Mouse (Mus musculus) cerebellum, adult 8-10 months (tissue): ENCODE data around the gene Pex19.
A peak's percentile ranks its signal among the peaks of the same experiment; 100 is the strongest.

ENCODE experiments used
- DNase-seq: peaks from one replicate; pipeline ENCODE4 v3.0.0; 2022

Pex19 gene

DNA sequence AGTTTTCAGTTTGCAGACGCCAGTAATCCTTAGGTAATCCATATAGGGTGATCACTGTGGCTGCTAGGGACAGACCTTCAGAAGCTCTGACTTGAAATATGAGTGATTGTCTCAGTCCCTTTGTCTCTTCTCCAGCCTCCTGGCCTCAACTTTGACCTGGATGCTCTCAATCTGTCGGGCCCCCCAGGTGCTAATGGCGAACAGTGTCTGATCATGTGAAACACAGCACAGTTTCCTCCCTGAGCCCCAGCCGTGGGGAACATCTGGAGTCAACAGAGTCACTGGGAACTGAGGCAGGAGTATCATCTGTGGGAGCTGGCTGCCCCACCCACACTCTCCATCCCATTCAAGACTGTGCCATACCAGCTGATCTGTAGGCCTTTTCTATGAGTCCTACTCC lies 7.5 kb downstream of the Pex19 start:
- DNase-seq, result no peak

DNA sequence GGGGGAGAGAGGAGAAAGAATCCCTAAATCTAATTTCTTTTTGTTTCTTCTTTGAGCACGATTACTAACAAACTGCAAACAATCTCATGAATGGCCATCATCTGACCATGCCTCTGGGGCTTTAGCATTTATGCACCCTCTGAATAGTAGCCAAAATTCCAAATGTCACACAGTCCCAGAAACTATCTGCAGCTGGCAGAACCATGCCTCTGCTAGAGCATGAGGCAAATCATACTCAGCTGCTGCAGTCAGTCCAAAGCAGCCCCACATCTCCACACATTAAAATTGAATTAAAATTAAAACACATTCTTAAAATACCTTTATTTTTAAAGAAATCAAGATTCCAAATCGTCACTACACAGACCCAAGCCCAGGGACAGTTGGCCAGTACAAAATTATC lies 13.6 kb downstream of the Pex19 start:
- no peak for DNase-seq

- DNase-seq, result no peak
These were observed 14.3 kb downstream of the Pex19 start for GRCm38 (mm10) chr1:172140825-172141224.

GRCm38 (mm10) chr1:172141529-172141928 lies 15.0 kb downstream of the Pex19 start:
- no peak for DNase-seq

- DNase-seq, result peak; percentile 49
These were observed 17.0 kb downstream of the Pex19 start for GRCm38 (mm10) chr1:172143570-172143969.

DNA sequence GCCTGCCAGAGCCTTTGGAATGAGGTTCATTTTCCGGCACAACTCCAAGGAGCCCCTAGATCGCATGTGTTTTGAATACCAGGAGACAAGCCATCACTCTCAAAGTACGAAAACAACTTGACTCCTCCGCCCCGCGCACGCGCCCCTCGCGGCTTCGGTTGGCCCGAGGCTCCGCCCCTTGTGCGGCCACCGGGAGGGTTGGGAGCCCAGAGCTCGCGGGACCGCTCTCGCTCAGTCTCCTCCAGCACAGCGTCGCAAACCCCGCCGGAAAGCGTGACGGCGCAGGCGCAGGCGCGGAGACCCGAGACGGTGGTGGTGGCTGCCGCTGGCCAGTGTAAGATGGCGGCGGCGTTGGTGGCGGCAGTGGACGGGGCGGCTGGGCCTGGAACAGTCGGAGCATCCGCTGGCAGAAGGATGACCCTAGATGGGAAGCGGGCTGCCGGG lies 21.3 kb downstream of the Pex19 start, which contains the start of gene Dcaf8:
Gene Dcaf8, plus strand, starts transcription at position 250 of the 444 bp plus-strand sequence.
- DNase-seq, result peak; percentile 95

GRCm38 (mm10) chr1:172148279-172148954 lies 21.9 kb downstream of the Pex19 start:
- DNase-seq, result no peak

GRCm38 (mm10) chr1:172148955-172149815 lies 22.6 kb downstream of the Pex19 start:
- DNase-seq, result no peak

GRCm38 (mm10) chr1:172154536-172154935 lies 28.0 kb downstream of the Pex19 start:
- no peak for DNase-seq

DNA sequence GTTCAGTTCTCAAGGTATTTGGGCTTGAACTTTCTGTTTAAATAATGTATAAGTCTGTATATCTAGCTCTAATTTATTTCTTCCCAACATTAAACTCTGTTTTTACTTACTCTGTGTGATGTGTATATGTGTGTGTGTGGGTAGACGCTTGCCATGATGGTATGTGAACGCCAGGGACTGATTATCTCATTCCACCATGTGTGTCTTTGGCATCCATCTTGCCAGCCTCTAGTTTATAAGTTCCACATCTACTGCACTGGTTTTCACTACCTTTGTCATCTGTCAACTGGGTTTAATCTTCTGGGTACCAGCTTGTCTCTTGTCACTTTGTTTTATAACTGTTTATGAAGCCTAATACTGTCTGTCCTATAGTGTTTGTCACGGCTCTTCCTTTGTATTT lies 29.0 kb downstream of the Pex19 start:
- no peak for DNase-seq

DNA sequence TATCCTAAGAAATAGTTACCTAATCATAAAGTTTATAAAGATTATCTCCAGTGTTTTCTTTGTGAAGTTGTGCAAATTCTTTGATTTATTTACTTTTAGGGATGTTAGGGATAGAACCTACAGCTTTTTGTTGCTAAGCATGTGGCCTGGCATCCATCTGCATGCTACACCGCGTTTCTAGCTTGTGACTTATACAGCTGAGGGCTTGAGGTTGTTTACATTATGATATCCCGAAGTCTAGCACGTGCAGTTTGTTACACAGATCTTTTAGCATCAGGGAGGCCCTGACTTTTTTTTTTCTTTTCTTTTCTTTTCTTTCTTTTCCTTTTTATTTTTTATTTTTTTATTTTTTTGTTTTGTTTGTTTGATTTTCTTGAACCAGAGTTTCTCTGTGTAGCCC lies 33.4 kb downstream of the Pex19 start:
- no peak for DNase-seq

DNA sequence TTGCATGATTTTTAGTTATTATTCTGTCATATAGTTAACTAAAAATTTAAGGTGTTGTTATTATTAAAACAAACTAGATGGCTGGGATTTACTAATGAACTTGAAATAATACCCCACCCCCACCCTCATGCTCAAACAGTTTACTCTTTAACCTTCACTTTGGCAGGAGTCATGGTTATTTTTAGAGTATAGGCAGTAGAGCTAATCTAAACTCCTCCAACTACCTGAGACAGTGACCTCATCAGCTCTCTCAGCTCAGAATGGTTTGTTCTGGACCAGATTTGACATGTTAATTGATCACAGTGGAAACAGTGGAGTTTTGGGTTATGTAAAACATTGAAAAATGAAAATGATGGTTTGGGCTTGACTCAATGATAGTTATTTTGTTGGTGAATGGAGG lies 34.0 kb downstream of the Pex19 start:
- DNase-seq, result no peak

- DNase-seq, result peak; percentile 53
These were observed 35.5 kb downstream of the Pex19 start for GRCm38 (mm10) chr1:172162009-172162408.

DNA sequence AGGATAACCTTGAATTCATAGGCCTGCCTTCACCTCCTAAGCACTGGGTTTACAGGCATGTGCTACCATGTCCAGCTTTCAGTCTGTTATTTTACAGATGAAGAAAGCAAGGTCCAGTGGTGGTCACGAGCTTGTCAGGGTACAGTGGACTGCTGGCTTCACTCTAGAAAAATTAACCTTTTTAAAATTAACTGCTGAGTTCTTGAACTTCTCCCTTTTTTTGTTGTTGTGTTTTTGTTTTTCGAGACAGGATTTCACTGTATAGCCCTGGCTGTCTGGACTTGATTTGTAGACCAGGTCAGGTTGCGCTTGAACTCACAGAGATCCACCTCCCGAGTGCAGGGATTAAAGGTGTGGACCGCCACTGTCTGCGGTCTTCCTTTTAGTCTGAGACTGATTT lies 36.4 kb downstream of the Pex19 start:
- no peak for DNase-seq

GRCm38 (mm10) chr1:172167911-172168310 lies 41.4 kb downstream of the Pex19 start:
- DNase-seq, result no peak

- no peak for DNase-seq
These were observed 43.3 kb downstream of the Pex19 start for GRCm38 (mm10) chr1:172169809-172170208.

DNA sequence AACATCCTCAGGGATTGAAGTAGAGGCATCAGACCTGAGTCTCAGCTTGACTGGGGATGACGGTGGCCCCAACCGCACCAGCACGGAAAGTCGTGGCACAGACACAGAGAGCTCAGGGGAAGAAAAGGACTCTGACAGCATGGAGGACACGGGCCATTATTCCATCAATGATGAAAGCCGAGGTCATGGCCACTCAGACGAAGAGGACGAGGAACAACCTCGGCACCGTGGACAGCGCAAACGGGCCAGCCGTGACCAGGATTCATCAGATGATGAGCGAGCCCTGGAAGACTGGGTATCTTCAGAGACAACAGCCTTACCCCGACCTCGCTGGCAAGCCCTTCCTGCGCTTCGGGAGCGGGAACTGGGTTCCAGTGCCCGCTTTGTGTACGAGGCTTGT lies 45.8 kb downstream of the Pex19 start:
- no peak for DNase-seq

GRCm38 (mm10) chr1:172173181-172173580 lies 46.6 kb downstream of the Pex19 start:
- no peak for DNase-seq

DNA sequence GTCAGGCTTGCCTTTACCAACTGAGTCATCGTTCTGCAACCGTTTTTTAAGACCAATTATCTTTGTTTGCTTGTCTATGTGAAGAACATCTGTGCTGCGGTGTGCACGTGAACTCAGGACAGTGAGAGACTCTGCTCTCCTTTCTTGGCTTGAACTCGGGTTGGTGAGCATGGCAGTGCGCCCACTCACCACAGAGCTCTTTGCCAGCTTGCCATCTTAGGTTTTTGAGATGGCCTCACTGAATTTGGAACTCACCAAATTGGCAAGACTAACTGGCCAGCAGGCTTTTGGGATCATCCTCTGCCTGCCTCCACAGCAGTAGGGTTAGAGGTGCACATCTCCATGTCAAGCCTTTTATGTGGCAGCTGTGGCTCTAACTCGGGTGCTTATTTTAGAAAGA lies 51.2 kb downstream of the Pex19 start:
- no peak for DNase-seq

GRCm38 (mm10) chr1:172179102-172179501 lies 52.5 kb downstream of the Pex19 start:
- DNase-seq, result no peak

DNA sequence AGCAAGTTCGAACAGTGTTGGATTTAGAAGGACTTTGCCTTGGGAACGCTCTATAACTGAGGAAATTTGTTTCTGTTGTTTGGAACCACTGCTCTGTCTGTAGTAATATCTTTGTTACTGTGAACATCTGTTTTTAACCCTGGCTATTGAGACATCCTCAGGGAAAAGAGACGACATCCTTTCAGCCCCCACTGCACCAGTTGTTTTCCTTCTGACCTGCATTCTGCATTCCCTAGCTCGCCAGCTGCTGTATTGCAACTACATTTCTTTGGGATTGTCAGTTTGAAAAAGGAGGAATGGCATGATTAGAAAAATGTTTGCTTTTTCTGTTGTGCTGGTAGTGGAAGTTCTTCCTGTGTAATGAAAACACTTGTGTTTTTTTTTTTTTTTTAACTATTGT lies 54.3 kb downstream of the Pex19 start:
- no peak for DNase-seq

DNA sequence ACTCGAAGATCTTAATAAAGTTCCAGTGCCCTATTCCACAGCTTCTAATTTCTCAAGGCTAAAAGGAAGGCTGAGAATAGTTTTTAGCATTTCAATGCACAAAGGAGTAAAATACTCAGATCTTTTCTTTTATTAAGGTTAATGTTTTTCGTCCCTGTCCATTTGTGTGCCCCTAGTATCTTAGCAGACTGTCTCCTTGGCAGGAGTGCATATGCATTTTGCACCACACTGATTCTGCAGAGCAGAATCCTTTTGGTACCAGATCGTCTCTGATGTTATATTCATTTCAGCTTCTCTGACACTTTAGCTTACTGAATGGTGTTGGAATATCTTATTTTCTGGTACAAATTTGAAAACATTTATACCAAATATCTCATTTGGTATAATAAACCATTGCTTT lies 55.2 kb downstream of the Pex19 start:
- no peak for DNase-seq

DNA sequence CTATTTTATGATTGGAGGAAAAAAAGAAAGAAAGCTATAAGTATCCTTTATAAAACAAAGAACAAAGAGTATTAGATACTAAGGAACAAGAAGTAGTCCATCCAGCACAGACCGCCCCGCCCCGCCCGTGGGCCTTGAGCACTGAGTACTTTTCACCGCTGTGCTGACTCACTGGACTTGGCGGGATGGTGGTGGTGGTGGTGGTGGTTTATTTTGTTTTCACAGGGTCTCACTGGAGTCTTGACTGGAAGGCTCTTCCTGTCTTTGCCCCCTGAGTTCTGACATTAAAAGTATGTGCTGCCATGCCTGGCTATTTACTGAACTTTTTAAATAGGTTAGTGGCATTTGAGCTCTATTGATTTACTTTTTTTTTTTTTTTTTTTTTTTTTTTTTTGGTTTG lies 56.5 kb downstream of the Pex19 start:
- DNase-seq, result no peak

- no peak for DNase-seq
These were observed 57.4 kb downstream of the Pex19 start for GRCm38 (mm10) chr1:172183915-172184314.
